Mouse (Mus musculus): ENCODE data around the gene Cabcoco1. TPM values are rescaled to one million over a fixed set of nuclear protein-coding genes. Genes with fewer than 3 reads are reported as not detected.

The Cabcoco1 gene
- polyA plus RNA-seq, 1 experiment from 2014 or later = 17.0 TPM

DNA sequence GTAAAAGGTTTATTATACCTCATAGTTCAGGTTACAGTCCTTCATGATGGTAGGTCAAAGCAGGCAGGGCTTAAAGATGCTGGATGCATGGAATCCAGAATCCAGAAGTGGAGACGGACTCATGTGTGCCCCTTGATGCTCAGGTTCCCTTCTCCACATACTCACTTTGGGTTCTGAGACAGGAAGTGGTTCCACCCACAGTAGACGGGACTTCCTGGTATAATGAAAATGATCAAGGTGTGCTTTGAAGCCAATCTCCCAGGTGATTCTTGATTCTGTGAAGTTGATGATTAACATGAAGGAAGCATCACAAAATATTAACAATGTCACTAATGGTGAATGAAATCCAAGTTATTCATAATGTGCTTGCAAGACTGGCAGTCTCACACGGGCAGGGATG, 12.0 kb upstream of the Cabcoco1 start:
- Histone ChIP-seq H3K36me3 (ENCODE audit: control insufficient read depth, insufficient read depth, low read length) (no peaks in the 10 kb centered on the region), H3K4me1 (ENCODE audit: control insufficient read depth, insufficient read depth, low read length) (no peaks in the 10 kb centered on the region), H3K27me3 (ENCODE audit: control insufficient read depth, insufficient read depth, low read length) (no peaks in the 10 kb centered on the region), H3K4me3 (ENCODE audit: low read depth, low read length) (no peak overlapping the region), H3K9ac (ENCODE audit: low read depth, low read length) (no peak overlapping the region), H3K27ac (ENCODE audit: low read depth, low read length) (no peak overlapping the region), H3K4me2 (no peak overlapping the region), H3K9me3 (replicated peaks; ENCODE audit: control insufficient read depth, low read length) (no peaks in the 10 kb centered on the region)
- no peak for ATAC-seq (replicated peaks; ENCODE audit: insufficient number of reproducible peaks, low FRiP score, low TSS enrichment)
- 86% methylated on average over 3 of the region's 3 CpGs for WGBS (ENCODE audit: insufficient replicate concordance)

DNA sequence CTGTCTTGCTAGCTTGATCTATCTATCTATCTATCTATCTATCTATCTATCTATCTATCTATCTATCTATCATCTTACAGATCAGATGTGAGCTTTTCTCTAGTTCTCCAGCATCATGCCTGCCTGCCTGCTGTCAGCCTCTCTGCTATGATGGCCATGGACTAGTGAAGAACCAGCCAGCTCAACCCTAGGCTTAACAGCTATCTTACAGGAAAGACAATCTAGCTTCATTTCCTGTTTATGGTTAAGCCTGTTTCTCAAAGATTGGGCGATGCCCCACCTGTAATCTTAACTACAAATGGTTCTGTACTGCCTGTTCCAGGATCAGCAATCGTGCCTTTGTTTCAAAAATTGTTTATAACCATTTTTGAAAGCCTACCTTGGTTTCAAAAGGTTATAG, 10.9 kb upstream of the Cabcoco1 start:
- Histone ChIP-seq H3K4me3 (ENCODE audit: low read depth, low read length) (no peak overlapping the region), H3K9me3 (replicated peaks; ENCODE audit: control insufficient read depth, low read length) (no peaks in the 10 kb centered on the region), H3K27me3 (ENCODE audit: control insufficient read depth, insufficient read depth, low read length) (no peaks in the 10 kb centered on the region), H3K36me3 (ENCODE audit: control insufficient read depth, insufficient read depth, low read length) (no peaks in the 10 kb centered on the region), H3K4me2 (no peak overlapping the region), H3K4me1 (ENCODE audit: control insufficient read depth, insufficient read depth, low read length) (no peaks in the 10 kb centered on the region), H3K9ac (ENCODE audit: low read depth, low read length) (no peak overlapping the region), H3K27ac (ENCODE audit: low read depth, low read length) (no peak overlapping the region)
- 69% methylated on average over 2 of the region's 2 CpGs for WGBS (ENCODE audit: insufficient replicate concordance)
- ATAC-seq (replicated peaks; ENCODE audit: insufficient number of reproducible peaks, low FRiP score, low TSS enrichment) = no peak

DNA sequence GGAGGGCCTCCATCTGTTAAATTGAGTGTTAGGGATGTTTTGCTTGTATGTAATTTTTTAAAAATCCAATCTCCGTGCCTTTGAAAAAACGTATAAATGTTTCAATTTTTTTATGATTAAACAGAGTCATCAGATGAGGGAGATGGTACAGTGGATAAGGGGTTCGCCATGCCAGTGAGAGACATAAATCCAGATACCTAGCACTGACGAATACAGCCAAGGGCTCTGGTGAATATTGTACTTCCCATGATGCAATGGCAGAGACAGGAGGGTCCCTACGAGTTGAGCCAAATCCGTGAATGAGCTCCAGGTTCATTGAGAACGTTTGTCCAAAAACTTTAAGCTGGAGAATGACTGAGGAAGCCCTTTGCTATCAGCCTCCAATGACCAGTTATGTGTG, 9.6 kb upstream of the Cabcoco1 start:
- no peak overlapping the region for H3K4me2 ChIP-seq
- no peaks in the 10 kb centered on the region for H3K9me3 ChIP-seq (replicated peaks; ENCODE audit: control insufficient read depth, low read length)
- no peaks in the 10 kb centered on the region for H3K27me3 ChIP-seq (ENCODE audit: control insufficient read depth, insufficient read depth, low read length)
- no peaks in the 10 kb centered on the region for H3K4me1 ChIP-seq (ENCODE audit: control insufficient read depth, insufficient read depth, low read length)
- H3K9ac ChIP-seq (ENCODE audit: low read depth, low read length) = no peak overlapping the region
- H3K4me3 ChIP-seq (ENCODE audit: low read depth, low read length) = no peak overlapping the region
- no peak for ATAC-seq (replicated peaks; ENCODE audit: insufficient number of reproducible peaks, low FRiP score, low TSS enrichment)
- H3K36me3 ChIP-seq (ENCODE audit: control insufficient read depth, insufficient read depth, low read length) = no peaks in the 10 kb centered on the region
- no peak overlapping the region for H3K27ac ChIP-seq (ENCODE audit: low read depth, low read length)
- WGBS (ENCODE audit: insufficient replicate concordance) = 85% methylated on average over 7 of the region's 7 CpGs

DNA sequence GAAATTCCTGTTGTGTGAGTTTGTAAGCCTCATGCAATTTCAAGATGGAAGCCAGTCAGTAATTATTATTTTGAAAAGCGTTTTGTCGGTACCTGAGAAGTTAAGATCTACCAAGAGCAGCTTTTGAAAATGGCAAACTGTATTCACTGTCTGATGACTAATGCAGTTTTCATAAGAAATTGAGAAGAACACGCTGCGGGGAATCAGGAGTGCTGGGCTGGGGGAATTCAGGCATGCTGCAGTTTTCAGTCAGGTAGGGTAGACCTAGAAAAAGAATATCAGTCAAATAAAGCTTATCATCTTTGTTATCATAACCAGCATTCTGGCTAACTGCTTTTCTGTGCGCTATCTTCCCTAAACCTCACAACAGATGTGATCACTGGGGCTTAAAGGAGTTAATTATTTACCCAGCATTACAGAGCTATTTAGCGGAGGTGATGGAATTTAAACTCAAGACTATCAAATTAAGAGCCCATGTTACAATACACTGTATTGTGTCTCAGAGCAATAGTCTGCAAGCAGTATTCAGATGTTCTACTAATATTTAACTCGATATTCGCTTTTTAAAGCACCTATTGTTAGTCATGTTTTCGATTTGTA, 9.1 kb upstream of the Cabcoco1 start:
- Histone ChIP-seq H3K9me3 (replicated peaks; ENCODE audit: control insufficient read depth, low read length) (no peaks in the 10 kb centered on the region), H3K27me3 (ENCODE audit: control insufficient read depth, insufficient read depth, low read length) (no peaks in the 10 kb centered on the region), H3K36me3 (ENCODE audit: control insufficient read depth, insufficient read depth, low read length) (no peaks in the 10 kb centered on the region), H3K4me2 (no peak overlapping the region), H3K4me1 (ENCODE audit: control insufficient read depth, insufficient read depth, low read length) (no peaks in the 10 kb centered on the region), H3K4me3 (ENCODE audit: low read depth, low read length) (no peak overlapping the region), H3K27ac (ENCODE audit: low read depth, low read length) (no peak overlapping the region), H3K9ac (ENCODE audit: low read depth, low read length) (no peak overlapping the region)
- WGBS (ENCODE audit: insufficient replicate concordance) = 88% methylated on average over 9 of the region's 9 CpGs
- no peak for ATAC-seq (replicated peaks; ENCODE audit: insufficient number of reproducible peaks, low FRiP score, low TSS enrichment)

DNA sequence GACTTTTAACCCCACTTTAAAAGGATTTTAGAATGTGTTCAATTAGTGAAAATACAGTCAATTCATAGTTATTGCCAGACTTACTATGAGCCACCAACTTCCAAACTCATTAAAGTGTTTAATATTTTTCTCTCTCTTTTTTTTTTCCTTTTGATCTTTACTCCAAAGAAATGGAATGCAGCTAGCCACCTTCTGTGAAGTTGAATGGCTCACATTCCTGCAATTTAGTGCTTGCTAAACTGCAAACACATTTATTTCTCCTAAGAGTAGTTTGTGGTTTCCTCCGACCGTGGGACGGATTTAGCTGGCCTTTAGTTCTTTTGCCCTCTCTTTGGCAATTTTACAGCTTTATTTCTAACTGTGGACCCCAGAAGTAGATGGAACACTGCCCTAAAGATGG, 1.4 kb upstream of the Cabcoco1 start:
- ATAC-seq (replicated peaks; ENCODE audit: insufficient number of reproducible peaks, low FRiP score, low TSS enrichment) = no peak
- WGBS (ENCODE audit: insufficient replicate concordance) = 70% methylated on average over 3 of the region's 3 CpGs
- Histone ChIP-seq H3K4me1 (ENCODE audit: control insufficient read depth, insufficient read depth, low read length) (peaks cover 7% of the 10 kb centered on the region; the same call in 1 of the 2 replicates), H3K4me3 (ENCODE audit: low read depth, low read length) (no peak overlapping the region), H3K27ac (ENCODE audit: low read depth, low read length) (no peak overlapping the region), H3K4me2 (no peak overlapping the region), H3K9me3 (replicated peaks; ENCODE audit: control insufficient read depth, low read length) (no peaks in the 10 kb centered on the region), H3K9ac (ENCODE audit: low read depth, low read length) (no peak overlapping the region), H3K36me3 (ENCODE audit: control insufficient read depth, insufficient read depth, low read length) (no peaks in the 10 kb centered on the region), H3K27me3 (ENCODE audit: control insufficient read depth, insufficient read depth, low read length) (no peaks in the 10 kb centered on the region)

DNA sequence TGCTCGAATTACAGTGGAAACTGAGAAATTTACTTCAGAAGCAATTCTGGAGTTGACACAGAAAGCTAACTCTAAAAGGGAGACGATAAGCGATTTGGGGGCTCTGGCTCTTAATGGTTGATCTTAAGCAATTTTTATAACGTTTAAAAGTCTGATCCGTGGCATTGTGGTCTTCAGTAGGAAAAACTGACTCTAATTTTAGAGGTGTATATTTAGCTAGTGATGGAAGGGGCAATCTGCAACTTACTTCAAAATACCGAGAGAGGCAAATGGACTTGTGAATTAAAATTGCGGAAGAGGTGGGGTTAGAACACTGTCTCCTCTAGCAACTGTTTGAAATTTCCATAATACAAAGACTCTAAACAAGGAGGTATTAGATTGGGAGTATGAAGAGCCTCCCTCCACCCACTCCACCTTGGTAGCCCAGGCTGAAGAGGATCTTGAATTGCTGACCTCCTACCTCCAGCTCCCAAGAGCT, 286 bp upstream of the Cabcoco1 start:
- Histone ChIP-seq H3K4me1 (ENCODE audit: control insufficient read depth, insufficient read depth, low read length) (peaks cover 7% of the 10 kb centered on the region; the same call in 1 of the 2 replicates), H3K4me3 (ENCODE audit: low read depth, low read length) (peak overlapping the region; percentile 44), H3K9me3 (replicated peaks; ENCODE audit: control insufficient read depth, low read length) (no peaks in the 10 kb centered on the region), H3K27me3 (ENCODE audit: control insufficient read depth, insufficient read depth, low read length) (no peaks in the 10 kb centered on the region), H3K36me3 (ENCODE audit: control insufficient read depth, insufficient read depth, low read length) (no peaks in the 10 kb centered on the region), H3K27ac (ENCODE audit: low read depth, low read length) (peak overlapping the region; percentile 74; the same call in 1 of the 2 replicates), H3K9ac (ENCODE audit: low read depth, low read length) (peak overlapping the region; percentile 70; the same call in 1 of the 2 replicates), H3K4me2 (peak overlapping the region; percentile 70)
- WGBS (ENCODE audit: insufficient replicate concordance) = 37% methylated on average over 7 of the region's 7 CpGs
- no peak for ATAC-seq (replicated peaks; ENCODE audit: insufficient number of reproducible peaks, low FRiP score, low TSS enrichment)

DNA sequence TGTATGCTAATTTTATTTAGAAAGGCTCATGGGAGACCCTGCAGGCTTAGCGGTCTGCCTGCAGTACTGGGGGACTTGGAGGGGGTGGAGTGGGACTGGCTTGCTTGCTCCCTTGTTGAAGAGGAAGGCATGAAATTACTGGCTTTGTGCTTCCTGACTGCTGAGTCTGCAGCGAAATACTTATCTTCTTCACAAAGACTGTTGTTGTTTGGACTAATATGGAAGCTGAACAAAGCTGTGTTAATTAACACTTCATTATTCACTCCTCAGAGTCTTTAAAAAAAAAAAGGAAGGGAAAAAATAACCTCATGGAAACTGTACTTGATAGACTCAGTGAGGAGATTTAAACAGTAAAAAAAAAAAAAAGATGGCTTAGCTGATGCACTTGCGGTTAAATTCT, 1.1 kb downstream of the Cabcoco1 start:
- WGBS (ENCODE audit: insufficient replicate concordance) = 42% methylated on average over 3 of the region's 3 CpGs
- Histone ChIP-seq H3K9me3 (replicated peaks; ENCODE audit: control insufficient read depth, low read length) (no peaks in the 10 kb centered on the region), H3K9ac (ENCODE audit: low read depth, low read length) (no peak overlapping the region), H3K4me3 (ENCODE audit: low read depth, low read length) (no peak overlapping the region), H3K36me3 (ENCODE audit: control insufficient read depth, insufficient read depth, low read length) (no peaks in the 10 kb centered on the region), H3K27me3 (ENCODE audit: control insufficient read depth, insufficient read depth, low read length) (no peaks in the 10 kb centered on the region), H3K27ac (ENCODE audit: low read depth, low read length) (no peak overlapping the region), H3K4me2 (no peak overlapping the region), H3K4me1 (ENCODE audit: control insufficient read depth, insufficient read depth, low read length) (peaks cover 7% of the 10 kb centered on the region; the same call in 1 of the 2 replicates)
- ATAC-seq (replicated peaks; ENCODE audit: insufficient number of reproducible peaks, low FRiP score, low TSS enrichment) = no peak

DNA sequence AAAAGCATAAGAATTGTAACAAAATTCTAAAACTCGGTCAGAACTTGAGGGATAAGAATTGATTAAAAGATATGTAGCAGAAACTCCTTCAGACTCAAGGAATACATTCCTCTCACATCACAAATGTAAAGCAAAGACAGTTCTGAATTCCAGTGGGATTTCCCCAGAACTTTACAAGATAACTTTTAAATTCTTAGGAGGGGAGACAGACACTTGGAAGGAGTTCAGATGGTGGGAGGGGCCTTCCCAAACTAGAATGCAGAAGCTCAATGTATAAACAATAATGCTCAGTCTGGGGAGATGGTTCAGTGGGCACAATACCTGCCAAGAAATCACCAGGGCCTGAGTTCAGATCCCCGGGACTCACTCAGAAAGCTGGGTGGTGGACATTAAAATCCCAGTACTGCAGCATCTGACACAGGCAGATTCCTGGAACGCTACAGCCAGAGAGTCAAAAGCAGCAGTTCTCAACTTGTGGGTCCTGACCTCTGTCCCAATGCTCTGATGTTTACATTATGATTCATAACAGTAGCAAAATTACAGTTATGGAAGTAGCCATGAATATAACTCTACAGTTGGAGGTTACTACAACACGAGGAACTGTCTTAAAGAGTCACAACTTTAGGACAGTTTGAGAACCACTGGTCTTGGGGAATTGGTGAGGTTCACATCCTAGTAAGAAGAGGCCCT, 4.3 kb downstream of the Cabcoco1 start:
- H3K4me1 ChIP-seq (ENCODE audit: control insufficient read depth, insufficient read depth, low read length) = peaks cover 7% of the 10 kb centered on the region; the same call in 1 of the 2 replicates

More for the DNA sequence above, 4.3 kb downstream of the Cabcoco1 start:
- Histone ChIP-seq H3K4me2 (no peak overlapping the region), H3K27me3 (ENCODE audit: control insufficient read depth, insufficient read depth, low read length) (no peaks in the 10 kb centered on the region), H3K9ac (ENCODE audit: low read depth, low read length) (no peak overlapping the region), H3K27ac (ENCODE audit: low read depth, low read length) (no peak overlapping the region), H3K9me3 (replicated peaks; ENCODE audit: control insufficient read depth, low read length) (no peaks in the 10 kb centered on the region), H3K36me3 (ENCODE audit: control insufficient read depth, insufficient read depth, low read length) (no peaks in the 10 kb centered on the region), H3K4me3 (ENCODE audit: low read depth, low read length) (no peak overlapping the region)
- no peak for ATAC-seq (replicated peaks; ENCODE audit: insufficient number of reproducible peaks, low FRiP score, low TSS enrichment)
- WGBS (ENCODE audit: insufficient replicate concordance) = 65% methylated on average over 4 of the region's 4 CpGs
